Mouse (Mus musculus) forebrain, embryonic 12.5 days (tissue): ENCODE results near the gene Ptpdc1. TPM values are rescaled to one million over a fixed set of nuclear protein-coding genes. Genes with fewer than 3 reads are reported as not detected.

Source experiments
- ATAC-seq: fragments of 200-750 bp; cut with Nextera tagmentation; 2 replicates; pipeline ENCODE4 v1.8.0; 2017; ENCODE audit warnings: moderate TSS enrichment; ENCODE audit not compliant: low FRiP score
- H3K27ac ChIP-seq: fragments of 300-500 bp; sonication (generic); 2 replicates; pipeline ENCODE4 v1.5.1; 2016; ENCODE audit warnings: mild to moderate bottlenecking
- H3K27me3 ChIP-seq: fragments of 300-500 bp; sonication (generic); 2 replicates; pipeline ENCODE4 v1.6.1; 2016; ENCODE audit warnings: mild to moderate bottlenecking
- H3K36me3 ChIP-seq: fragments of 300-500 bp; sonication (generic); replicated peaks from 2 replicates; pipeline ENCODE4 v1.6.1; 2016; ENCODE audit warnings: mild to moderate bottlenecking
- H3K4me1 ChIP-seq: fragments of 300-500 bp; sonication (generic); 2 replicates; pipeline ENCODE4 v1.6.1; 2016
- H3K4me2 ChIP-seq: fragments of 300-500 bp; sonication (generic); 2 replicates; pipeline ENCODE4 v1.6.1; 2016; ENCODE audit warnings: mild to moderate bottlenecking, moderate library complexity
- H3K4me3 ChIP-seq: fragments of 300-500 bp; sonication (generic); replicated peaks from 2 replicates; pipeline ENCODE4 v1.5.1; 2016; ENCODE audit warnings: mild to moderate bottlenecking
- H3K9ac ChIP-seq: fragments of 300-500 bp; sonication (generic); 2 replicates; pipeline ENCODE4 v1.6.1; 2016; ENCODE audit warnings: mild to moderate bottlenecking
- H3K9me3 ChIP-seq: fragments of 300-500 bp; sonication (generic); 2 replicates; pipeline ENCODE4 v1.6.1; 2016
- WGBS: fragments of 180-500 bp; shearing (Covaris S2); methylation state at CpG from one replicate; pipeline ENCODE4 v1.1.7; 2016; 5-methylcytosine and 5-hydroxymethylcytosine counted together
- polyA plus RNA-seq: library from polyadenylated mRNA; unstranded; fragments of >200 nt; fragmentation: Nextera tagmentation; extraction: Ambion mirVana; gene quantifications from 2 replicates; pipeline ENCODE4 v1.2.1, GENCODE M21; 2016

The Ptpdc1 gene
- polyA plus RNA-seq, 1 experiment from 2014 or later, result 16.1 TPM

- no peak overlapping the region for H3K4me3 ChIP-seq
- no peak for ATAC-seq
- no peaks in the 10 kb centered on the region for H3K27me3 ChIP-seq
- no peak overlapping the region for H3K9ac ChIP-seq
- no peak overlapping the region for H3K27ac ChIP-seq
- 82% methylated on average over 3 of the region's 3 CpGs for WGBS
- H3K4me1 ChIP-seq, result no peaks in the 10 kb centered on the region
- no peaks in the 10 kb centered on the region for H3K9me3 ChIP-seq
- no peaks in the 10 kb centered on the region for H3K36me3 ChIP-seq
- H3K4me2 ChIP-seq, result no peak overlapping the region
Observed at GRCm38 (mm10) chr13:48603296-48603695, 22.2 kb downstream of the Ptpdc1 start.

- Histone ChIP-seq H3K4me1 (peaks cover 24% of the 10 kb centered on the region), H3K9ac (peak overlapping the region; percentile 36; the same call in 1 of the 2 replicates), H3K4me2 (peak overlapping the region; percentile 35), H3K9me3 (no peaks in the 10 kb centered on the region), H3K36me3 (peaks cover 6% of the 10 kb centered on the region), H3K27me3 (no peaks in the 10 kb centered on the region), H3K27ac (peak overlapping the region; percentile 77), H3K4me3 (no peak overlapping the region)
- peak; percentile 57; the same call in 1 of the 2 replicates for ATAC-seq
- WGBS, result 50% methylated on average over 7 of the region's 7 CpGs
Observed at GRCm38 (mm10) chr13:48594605-48595004, 30.9 kb downstream of the Ptpdc1 start.

DNA sequence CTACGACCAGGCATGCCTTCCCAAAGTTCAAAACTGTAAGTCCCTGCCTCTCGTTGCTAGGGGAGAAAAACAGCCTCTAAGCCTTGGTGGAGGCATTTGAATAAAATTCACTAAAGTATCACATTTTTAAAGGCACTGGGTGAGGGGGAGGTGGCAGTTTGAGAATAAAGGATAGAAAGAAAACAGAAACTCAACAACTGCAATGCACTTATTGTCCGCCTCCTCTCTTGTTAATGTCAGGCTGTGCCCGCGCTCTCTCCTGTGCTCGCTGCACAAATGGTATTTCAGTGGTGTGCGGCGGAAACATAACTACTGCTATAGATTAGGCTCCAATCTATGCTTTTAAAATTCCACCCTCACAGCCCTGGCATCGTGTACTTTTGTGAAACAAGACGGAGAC is 31.4 kb downstream of the Ptpdc1 start:
- peaks cover 24% of the 10 kb centered on the region for H3K4me1 ChIP-seq
- H3K9ac ChIP-seq, result peak overlapping the region; percentile 36; the same call in 1 of the 2 replicates
- peak overlapping the region; percentile 35 for H3K4me2 ChIP-seq
- WGBS, result 11% methylated on average over 10 of the region's 10 CpGs
- no peaks in the 10 kb centered on the region for H3K9me3 ChIP-seq
- ATAC-seq, result no peak; the same call in 1 of the 2 replicates
- peaks cover 10% of the 10 kb centered on the region for H3K36me3 ChIP-seq
- H3K27ac ChIP-seq, result peak overlapping the region; percentile 77
- H3K27me3 ChIP-seq, result no peaks in the 10 kb centered on the region
- no peak overlapping the region for H3K4me3 ChIP-seq

DNA sequence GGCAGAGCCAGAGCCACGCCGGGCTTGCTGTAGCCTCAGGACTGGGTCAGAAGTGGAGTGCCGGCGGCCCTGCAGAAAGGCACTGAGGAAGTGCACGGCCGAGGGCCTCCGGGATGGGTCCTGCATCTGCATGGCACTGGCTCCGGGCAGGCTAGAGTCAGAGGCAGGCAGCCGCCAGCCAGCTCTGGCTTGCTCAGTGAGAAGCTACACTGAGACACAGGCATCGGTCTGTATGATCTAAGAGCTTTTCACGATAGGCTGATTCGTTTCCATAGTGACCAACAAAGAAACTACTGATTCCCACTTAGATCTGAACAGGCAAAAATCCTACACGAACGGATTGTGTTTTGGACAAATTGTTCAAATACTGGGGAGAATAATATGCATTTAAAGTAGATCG is 32.3 kb downstream of the Ptpdc1 start:
- Histone ChIP-seq H3K27me3 (no peaks in the 10 kb centered on the region), H3K9ac (peak overlapping the region; percentile 45; the same call in 1 of the 2 replicates), H3K4me2 (peak overlapping the region; percentile 45), H3K4me3 (peak overlapping the region; percentile 13; the same call in 1 of the 2 replicates), H3K36me3 (peaks cover 15% of the 10 kb centered on the region), H3K9me3 (no peaks in the 10 kb centered on the region), H3K4me1 (peaks cover 24% of the 10 kb centered on the region), H3K27ac (peak overlapping the region; percentile 76)
- WGBS, result 20% methylated on average over 15 of the region's 15 CpGs
- ATAC-seq, result peak; percentile 91

- peaks cover 24% of the 10 kb centered on the region for H3K4me1 ChIP-seq
Observed at GRCm38 (mm10) chr13:48590743-48591142, 34.7 kb downstream of the Ptpdc1 start.

DNA sequence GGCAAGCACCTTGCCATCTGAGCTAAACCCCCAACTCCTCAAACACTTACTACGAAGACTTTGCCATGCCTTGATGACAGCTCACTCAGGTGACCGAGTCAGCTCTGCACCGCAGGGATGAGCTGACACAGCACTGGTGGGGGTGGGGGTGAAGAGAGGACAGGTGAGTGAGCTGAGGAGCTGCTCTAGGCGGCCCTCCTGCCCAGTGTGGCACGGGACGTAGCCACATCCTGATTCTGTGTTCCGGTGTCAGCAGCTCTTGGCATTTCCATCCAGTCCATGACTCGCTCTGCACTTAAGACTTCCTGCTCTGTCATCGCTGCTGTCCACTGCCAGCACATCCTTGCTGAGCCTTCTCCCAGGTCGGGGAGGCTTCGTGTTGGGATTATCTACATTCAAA is 38.1 kb downstream of the Ptpdc1 start:
- WGBS, result 85% methylated on average over 11 of the region's 11 CpGs
- H3K27ac ChIP-seq, result no peak overlapping the region
- H3K36me3 ChIP-seq, result peaks cover 51% of the 10 kb centered on the region
- no peaks in the 10 kb centered on the region for H3K27me3 ChIP-seq
- no peaks in the 10 kb centered on the region for H3K9me3 ChIP-seq
- no peak for ATAC-seq
- H3K4me2 ChIP-seq, result no peak overlapping the region
- H3K4me3 ChIP-seq, result no peak overlapping the region
- H3K9ac ChIP-seq, result no peak overlapping the region
- no peaks in the 10 kb centered on the region for H3K4me1 ChIP-seq

More at GRCm38 (mm10) chr13:48590743-48591142, 34.7 kb downstream of the Ptpdc1 start:
- Histone ChIP-seq H3K36me3 (peaks cover 33% of the 10 kb centered on the region), H3K27me3 (no peaks in the 10 kb centered on the region), H3K9ac (no peak overlapping the region), H3K9me3 (no peaks in the 10 kb centered on the region), H3K4me3 (no peak overlapping the region), H3K27ac (no peak overlapping the region), H3K4me2 (no peak overlapping the region)
- no peak for ATAC-seq

- H3K36me3 ChIP-seq, result peaks cover 52% of the 10 kb centered on the region
- no peaks in the 10 kb centered on the region for H3K4me1 ChIP-seq
- no peak overlapping the region for H3K27ac ChIP-seq
- no peak overlapping the region for H3K9ac ChIP-seq
- no peaks in the 10 kb centered on the region for H3K27me3 ChIP-seq
- no peak for ATAC-seq
- WGBS, result 94% methylated on average over 9 of the region's 9 CpGs
- H3K9me3 ChIP-seq, result no peaks in the 10 kb centered on the region
- H3K4me3 ChIP-seq, result no peak overlapping the region
- H3K4me2 ChIP-seq, result no peak overlapping the region
Observed at GRCm38 (mm10) chr13:48586496-48586895, 39.0 kb downstream of the Ptpdc1 start.

- Histone ChIP-seq H3K9me3 (no peaks in the 10 kb centered on the region), H3K36me3 (peaks cover 58% of the 10 kb centered on the region), H3K4me1 (no peaks in the 10 kb centered on the region), H3K27ac (no peak overlapping the region), H3K4me2 (no peak overlapping the region), H3K9ac (no peak overlapping the region), H3K4me3 (no peak overlapping the region), H3K27me3 (no peaks in the 10 kb centered on the region)
- no peak for ATAC-seq
- 88% methylated on average over 7 of the region's 7 CpGs for WGBS
Observed at GRCm38 (mm10) chr13:48585786-48586185, 39.7 kb downstream of the Ptpdc1 start.

DNA sequence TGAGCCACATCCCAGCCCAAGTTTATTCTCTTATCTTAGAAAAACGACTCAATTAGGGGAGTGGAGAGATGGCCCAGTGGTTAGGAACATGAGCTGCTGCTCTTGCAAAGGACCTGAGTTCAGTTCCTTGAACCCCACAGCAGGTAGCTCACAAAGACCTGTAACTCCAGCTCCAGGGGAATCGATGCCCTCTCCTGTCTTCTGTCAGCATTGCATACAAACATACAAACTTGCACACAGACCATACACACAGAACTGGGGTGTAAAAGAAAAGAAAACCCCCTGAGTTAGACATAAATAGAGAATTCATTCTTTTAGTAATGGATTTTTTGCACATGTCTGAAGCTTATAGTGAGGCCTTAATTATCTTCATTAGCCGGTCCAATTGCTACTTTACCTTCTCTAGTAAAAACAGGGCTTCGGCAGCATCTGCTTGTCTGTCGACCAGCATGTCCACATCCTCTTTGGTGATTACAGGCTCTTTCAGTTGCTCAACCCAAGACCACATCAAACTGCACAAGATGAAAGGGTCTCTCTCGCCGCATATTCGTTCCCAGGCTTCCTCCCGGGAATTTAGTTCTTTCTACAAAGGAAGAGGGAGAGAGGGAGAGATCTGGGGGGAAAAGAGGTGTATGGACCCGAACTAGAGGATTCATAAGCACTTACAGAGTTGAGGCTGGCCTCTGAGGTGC is 42.6 kb downstream of the Ptpdc1 start:
- Histone ChIP-seq H3K9me3 (no peaks in the 10 kb centered on the region), H3K4me2 (no peak overlapping the region), H3K4me1 (peaks cover 2% of the 10 kb centered on the region), H3K4me3 (no peak overlapping the region), H3K27ac (no peak overlapping the region), H3K36me3 (peaks cover 46% of the 10 kb centered on the region), H3K9ac (no peak overlapping the region), H3K27me3 (no peaks in the 10 kb centered on the region)
- no peak for ATAC-seq
- WGBS, result 80% methylated on average over 10 of the region's 10 CpGs

GRCm38 (mm10) chr13:48578616-48579015 is 46.8 kb downstream of the Ptpdc1 start:
- 0 out of 2 replicates have a peak overlapping the region, but pooled peaks have one; percentile 10 for H3K27ac ChIP-seq
- H3K4me3 ChIP-seq, result no peak overlapping the region
- H3K36me3 ChIP-seq, result peaks cover 18% of the 10 kb centered on the region
- peaks cover 14% of the 10 kb centered on the region for H3K4me1 ChIP-seq
- WGBS, result 69% methylated on average over 4 of the region's 4 CpGs
- no peak for ATAC-seq
- H3K27me3 ChIP-seq, result no peaks in the 10 kb centered on the region
- H3K9ac ChIP-seq, result no peak overlapping the region
- H3K9me3 ChIP-seq, result no peaks in the 10 kb centered on the region
- no peak overlapping the region for H3K4me2 ChIP-seq

- 56% methylated on average over 11 of the region's 11 CpGs for WGBS
- H3K27me3 ChIP-seq, result no peaks in the 10 kb centered on the region
- H3K9me3 ChIP-seq, result no peaks in the 10 kb centered on the region
- H3K36me3 ChIP-seq, result peaks cover 15% of the 10 kb centered on the region
- H3K9ac ChIP-seq, result no peak overlapping the region
- no peak for ATAC-seq
- no peak overlapping the region for H3K4me3 ChIP-seq
- H3K4me1 ChIP-seq, result peaks cover 16% of the 10 kb centered on the region
- no peak overlapping the region for H3K27ac ChIP-seq
- H3K4me2 ChIP-seq, result no peak overlapping the region
Observed at GRCm38 (mm10) chr13:48577836-48578235, 47.6 kb downstream of the Ptpdc1 start.

DNA sequence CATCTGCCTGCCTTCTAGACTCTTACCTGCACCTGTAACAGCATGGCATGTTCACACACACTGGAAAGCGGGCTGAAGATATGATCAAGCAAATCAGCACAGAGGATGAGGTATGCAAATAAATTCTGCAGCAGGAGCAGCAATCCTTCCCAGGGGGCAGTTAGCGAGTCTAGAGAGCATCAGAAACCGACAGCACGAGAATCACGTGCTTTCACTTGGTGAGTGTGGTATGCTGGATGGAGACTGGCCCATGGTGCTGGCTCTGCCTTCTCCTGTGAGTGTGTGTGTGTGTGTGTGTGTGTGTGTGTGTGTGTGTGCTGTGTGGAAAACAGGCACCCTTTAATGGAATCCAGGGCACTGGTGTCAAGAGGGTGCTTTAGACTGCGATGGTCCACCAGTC is 48.5 kb downstream of the Ptpdc1 start:
- Histone ChIP-seq H3K4me2 (no peak overlapping the region), H3K9ac (no peak overlapping the region), H3K4me1 (peaks cover 16% of the 10 kb centered on the region), H3K27me3 (no peaks in the 10 kb centered on the region), H3K36me3 (peaks cover 9% of the 10 kb centered on the region), H3K9me3 (no peaks in the 10 kb centered on the region), H3K4me3 (no peak overlapping the region), H3K27ac (no peak overlapping the region)
- no peak for ATAC-seq
- WGBS, result 72% methylated on average over 6 of the region's 6 CpGs

DNA sequence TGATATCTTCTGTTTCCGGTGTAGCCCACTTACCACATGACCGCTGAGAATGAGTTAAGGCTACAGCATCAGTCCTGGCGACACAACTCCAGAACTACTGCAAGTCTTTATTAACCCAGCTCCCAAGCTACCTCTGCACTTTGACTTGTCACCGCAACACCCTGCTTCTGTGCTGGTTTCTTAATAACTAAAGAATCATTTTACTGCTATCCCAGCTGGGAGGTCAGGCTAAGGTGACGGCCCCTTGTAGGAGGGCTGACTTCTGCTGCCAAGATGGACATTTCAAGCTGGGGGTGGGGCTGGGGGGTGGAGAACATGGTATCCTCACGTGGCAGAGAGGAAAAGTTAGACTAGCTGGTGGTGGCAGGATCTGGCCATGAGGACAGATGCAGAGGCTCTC is 50.7 kb downstream of the Ptpdc1 start:
- ATAC-seq, result no peak
- WGBS, result 75% methylated on average over 6 of the region's 6 CpGs
- no peak overlapping the region for H3K4me3 ChIP-seq

More for the DNA sequence above, 50.7 kb downstream of the Ptpdc1 start:
- H3K4me2 ChIP-seq, result no peak overlapping the region
- H3K4me1 ChIP-seq, result peaks cover 16% of the 10 kb centered on the region
- no peak overlapping the region for H3K27ac ChIP-seq
- no peaks in the 10 kb centered on the region for H3K36me3 ChIP-seq
- no peak overlapping the region for H3K9ac ChIP-seq
- H3K9me3 ChIP-seq, result no peaks in the 10 kb centered on the region
- H3K27me3 ChIP-seq, result no peaks in the 10 kb centered on the region
